Mouse (Mus musculus): Measurements from ENCODE around the gene Abhd18.

DNA sequence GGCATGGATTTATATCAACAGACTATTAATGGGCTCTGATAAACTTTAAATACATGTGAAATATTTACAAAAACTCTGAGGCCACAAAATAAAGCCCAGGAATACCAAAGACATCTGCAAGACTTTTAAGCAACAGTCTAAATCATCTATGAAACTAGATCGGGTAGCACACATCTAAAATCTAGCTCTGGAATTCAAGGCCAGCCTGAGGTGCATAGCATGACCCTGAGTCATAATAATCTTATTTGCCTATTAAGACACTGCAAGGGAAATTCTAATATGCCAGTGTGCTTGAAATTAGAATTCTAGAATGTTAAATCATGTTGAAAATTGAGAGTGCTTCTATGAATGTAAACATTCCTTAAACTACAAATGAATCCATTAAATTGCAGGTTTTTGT, 48.7 kb upstream of the Abhd18 start:
- no peak for TF ChIP-seq CTCF (IDR thresholded peaks at IDR 0.05; ENCODE audit: control insufficient read depth, insufficient read depth, insufficient read length)
- no peak for TF ChIP-seq MYOD1 (IDR thresholded peaks at IDR 0.05; ENCODE audit: control insufficient read depth, insufficient read length, low read depth)
- TF ChIP-seq CEBPB (IDR thresholded peaks at IDR 0.05; ENCODE audit: low read depth): no peak
- no peak for TF ChIP-seq MAX (IDR thresholded peaks at IDR 0.05)
- no peak for TF ChIP-seq USF1 (IDR thresholded peaks at IDR 0.05; ENCODE audit: low read depth)

Measured in C2C12 (cell line).